ENCODE assay signal across 8 mouse cellular contexts in the genomic region with DNA sequence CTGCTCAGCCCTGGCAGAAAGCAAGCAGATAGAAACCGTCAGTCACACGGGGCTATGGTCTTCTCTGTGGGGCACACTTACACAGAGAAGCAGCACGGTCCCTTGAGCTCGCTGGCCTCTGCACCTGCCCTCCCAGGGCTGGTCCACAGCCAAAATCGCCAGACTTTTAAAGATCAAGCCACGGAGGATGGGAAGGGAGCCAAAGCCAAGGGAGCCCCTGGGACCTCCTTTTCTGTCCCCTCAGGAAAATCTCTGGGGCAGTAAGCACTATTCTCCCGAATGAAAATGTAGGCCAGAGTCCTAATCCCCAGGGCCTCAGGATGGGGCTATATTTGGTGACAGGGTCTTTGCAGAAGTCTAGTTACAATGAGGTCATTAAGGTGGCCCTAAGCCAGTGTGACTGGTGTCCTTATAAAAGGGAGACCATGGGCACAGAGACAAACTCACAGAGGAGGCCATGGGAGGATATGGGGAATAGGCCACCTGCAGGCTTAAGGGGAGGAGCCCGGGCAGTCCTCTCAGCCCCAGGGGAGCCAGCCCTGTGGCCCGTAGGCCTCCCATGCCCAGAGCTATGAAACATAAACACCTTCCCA. TPM values are rescaled to one million over a fixed set of nuclear protein-coding genes. Genes with fewer than 3 reads are reported as not detected.
DNase-seq lines count a peak whose midpoint lies in the region; ATAC-seq and TF ChIP-seq lines count a peak whose summit lies in the region.

No protein-coding gene starts in this region.

- no peak overlapping the region for H3K9ac ChIP-seq in ES-Bruce4 (ENCODE audit: low read depth, poor library complexity, severe bottlenecking)
- no peak overlapping the region for H3K9ac ChIP-seq in kidney, embryonic 15.5 days
- 0 out of 2 replicates have a peak overlapping the region, but pooled peaks have one; percentile 7 for H3K9ac ChIP-seq in neural tube, embryonic 15.5 days (replicated peaks)

- peak overlapping the region; percentile 63 for H3K27ac ChIP-seq in ES-Bruce4 (ENCODE audit: insufficient read depth, low read length)
- peak overlapping the region; percentile 62 for H3K27ac ChIP-seq in heart, embryonic 10.5 days
- H3K27ac ChIP-seq in kidney, embryonic 15.5 days = peak overlapping the region; percentile 34
- H3K27ac ChIP-seq in neural tube, embryonic 15.5 days (replicated peaks) = peak overlapping the region; percentile 79

- no peak overlapping the region for H3K4me3 ChIP-seq in ES-Bruce4 (ENCODE audit: low read depth, low read length)
- H3K4me3 ChIP-seq in heart, embryonic 10.5 days = no peak overlapping the region
- H3K4me3 ChIP-seq in kidney, embryonic 15.5 days (replicated peaks) = no peak overlapping the region
- no peak overlapping the region for H3K4me3 ChIP-seq in neural tube, embryonic 15.5 days (replicated peaks)

- DNase-seq in cerebellum, postnatal 14 days = peak; percentile 81 to 82
- no peak for DNase-seq in heart, embryonic 10.5 days (ENCODE audit: low spot score)
- no peak for DNase-seq in frontal cortex, postnatal 25 days (ENCODE audit: low spot score in 2 of 2)
- no peak for DNase-seq in lung, postnatal 36 days
- no peak for DNase-seq in liver

- peaks cover 9% of the 10 kb centered on the region for H3K4me1 ChIP-seq in ES-Bruce4 (ENCODE audit: control insufficient read depth, insufficient read depth, low read length)
- peaks cover 77% of the 10 kb centered on the region for H3K4me1 ChIP-seq in heart, embryonic 10.5 days
- peaks cover 63% of the 10 kb centered on the region for H3K4me1 ChIP-seq in kidney, embryonic 15.5 days
- H3K4me1 ChIP-seq in neural tube, embryonic 15.5 days = peaks cover 72% of the 10 kb centered on the region

- no peak overlapping the region for H3K4me2 ChIP-seq in kidney, embryonic 15.5 days
- H3K4me2 ChIP-seq in neural tube, embryonic 15.5 days = no peak overlapping the region

- H3K9me3 ChIP-seq in ES-Bruce4 (replicated peaks; ENCODE audit: control insufficient read depth, insufficient read depth, low read length, poor library complexity, severe bottlenecking) = no peaks in the 10 kb centered on the region
- H3K9me3 ChIP-seq in heart, embryonic 10.5 days = no peaks in the 10 kb centered on the region
- H3K9me3 ChIP-seq in kidney, embryonic 15.5 days (replicated peaks) = no peaks in the 10 kb centered on the region
- H3K9me3 ChIP-seq in neural tube, embryonic 15.5 days (replicated peaks) = no peaks in the 10 kb centered on the region

- ATAC-seq in kidney, embryonic 15.5 days (replicated peaks; ENCODE audit: low FRiP score) = no peak
- ATAC-seq in neural tube, embryonic 15.5 days (ENCODE audit: low FRiP score) = peak; percentile 58

- no peak for TF ChIP-seq POLR2A in ES-Bruce4 (IDR thresholded peaks at IDR 0.05; ENCODE audit: insufficient read depth, low read length)

- 69% methylated on average over 9 of the region's 9 CpGs for WGBS in heart, embryonic 10.5 days
- WGBS in kidney, embryonic 15.5 days = 41% methylated on average over 9 of the region's 9 CpGs
- WGBS in neural tube, embryonic 15.5 days = 9% methylated on average over 9 of the region's 9 CpGs

- H3K27me3 ChIP-seq in ES-Bruce4 (ENCODE audit: control insufficient read depth, insufficient read depth, low read length, poor library complexity, severe bottlenecking) = no peaks in the 10 kb centered on the region
- H3K27me3 ChIP-seq in heart, embryonic 10.5 days (ENCODE audit: insufficient read depth, poor library complexity, severe bottlenecking) = no peaks in the 10 kb centered on the region
- H3K27me3 ChIP-seq in kidney, embryonic 15.5 days = no peaks in the 10 kb centered on the region
- H3K27me3 ChIP-seq in neural tube, embryonic 15.5 days (replicated peaks) = no peaks in the 10 kb centered on the region

- no peak for TF ChIP-seq EP300 in ES-Bruce4 (IDR thresholded peaks at IDR 0.05; ENCODE audit: insufficient read depth, low read depth, low read length)

- no peak for TF ChIP-seq CTCF in ES-Bruce4 (IDR thresholded peaks at IDR 0.05; ENCODE audit: low read depth, low read length)

- no peaks in the 10 kb centered on the region for H3K36me3 ChIP-seq in ES-Bruce4 (ENCODE audit: control insufficient read depth, insufficient read depth, low read length, poor library complexity, severe bottlenecking)
- no peaks in the 10 kb centered on the region for H3K36me3 ChIP-seq in heart, embryonic 10.5 days
- no peaks in the 10 kb centered on the region for H3K36me3 ChIP-seq in kidney, embryonic 15.5 days
- no peaks in the 10 kb centered on the region for H3K36me3 ChIP-seq in neural tube, embryonic 15.5 days

RNA-seq across cellular contexts. Expression of a gene that starts 53.9 kb away (rescaled TPM):
- 5.6 and 11.5 TPM in 2 replicates for polyA plus RNA-seq in ES-Bruce4 (2011; ENCODE audit: insufficient read depth, insufficient read length, low read depth, missing spikeins)
- polyA plus RNA-seq in heart, embryonic 10.5 days (2016; fragmentation: Nextera tagmentation; extraction: Ambion mirVana) = 44.7 and 59.3 TPM in 2 replicates
- 47.6 and 49.0 TPM in 2 replicates for polyA plus RNA-seq in kidney, embryonic 15.5 days (2015; fragmentation: Nextera tagmentation; extraction: Ambion mirVana)
- polyA plus RNA-seq in neural tube, embryonic 15.5 days (2015; fragmentation: Nextera tagmentation; extraction: Ambion mirVana) = 59.7 and 62.7 TPM in 2 replicates

Comparison
In these comparisons a context has a peak if more than half of its experiments do, and no peak if none do; other contexts are left out.
1. DNase-seq: peak in cerebellum, postnatal 14 days (2 of 2); none in heart, embryonic 10.5 days (single experiment), frontal cortex, postnatal 25 days (0 of 2), lung, postnatal 36 days (single experiment) and liver (single experiment).
2. Peak in every context shown above with its lines, with median percentiles within 50 percentile points of each other: H3K27ac ChIP-seq.